Mouse (Mus musculus): Measurements from ENCODE around the gene Prr9. TPM values are rescaled to one million over a fixed set of nuclear protein-coding genes. Genes with fewer than 3 reads are reported as not detected.

Prr9 gene
- polyA plus RNA-seq (2014; fragmentation: Nextera tagmentation; extraction: Ambion mirVana) = not detected in 2 replicates

DNA sequence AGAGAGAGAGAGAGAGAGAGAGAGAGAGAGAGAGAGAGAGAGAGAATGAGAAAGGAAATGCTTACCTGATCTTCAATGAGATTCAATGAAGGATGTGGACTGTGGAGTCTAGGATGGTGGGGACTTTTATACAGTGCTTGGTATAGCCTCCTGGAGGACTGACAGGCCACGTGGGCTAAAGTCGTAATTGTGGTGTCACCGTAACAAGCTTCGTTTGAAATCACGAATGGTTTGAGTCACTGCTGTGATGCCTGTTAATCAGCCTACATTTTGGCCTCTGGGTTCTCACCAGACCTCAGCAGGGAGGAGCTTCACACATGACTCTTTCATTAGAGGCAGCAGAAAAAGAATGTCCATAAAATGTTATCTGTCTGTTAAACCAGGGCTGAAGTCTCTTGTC, at the start of gene Prr9:
Prr9 (minus strand) TSS at position 101 of the 400 bp plus-strand sequence.
- no peaks in the 10 kb centered on the region for H3K4me1 ChIP-seq (ENCODE audit: control insufficient read depth, insufficient read depth, low read length)
- H3K27me3 ChIP-seq (ENCODE audit: control insufficient read depth, insufficient read depth, low read length) = no peaks in the 10 kb centered on the region
- ATAC-seq (replicated peaks; ENCODE audit: insufficient number of reproducible peaks, low FRiP score, low TSS enrichment, low read depth) (no peak), DNase-seq (ENCODE audit: low spot score) (no peak)
- no peak within 1 kb of the TSS for H3K4me2 ChIP-seq (ENCODE audit: low read depth, low read length)
- no peaks in the 10 kb centered on the region for H3K9me3 ChIP-seq (replicated peaks; ENCODE audit: control insufficient read depth, low read length)
- no peak within 1 kb of the TSS for H3K4me3 ChIP-seq (ENCODE audit: low read depth, low read length)
- H3K36me3 ChIP-seq (replicated peaks; ENCODE audit: control insufficient read depth, insufficient read depth, low read depth, low read length) = no peaks in the 10 kb centered on the region
- WGBS = 82% methylated on average over 5 of the region's 5 CpGs
- H3K27ac ChIP-seq (replicated peaks; ENCODE audit: low read depth, low read length) = no peak within 1 kb of the TSS
- no peak within 1 kb of the TSS for H3K9ac ChIP-seq (replicated peaks; ENCODE audit: low read length)

- H3K4me2 ChIP-seq (ENCODE audit: low read depth, low read length) = no peak overlapping the region
- DNase-seq (ENCODE audit: low spot score) = peak; percentile 10
These were observed 46.1 kb upstream of the Prr9 start for GRCm38 (mm10) chr3:92169847-92170246.

GRCm38 (mm10) chr3:92153322-92153721, 29.6 kb upstream of the Prr9 start:
- ATAC-seq (replicated peaks; ENCODE audit: insufficient number of reproducible peaks, low FRiP score, low TSS enrichment, low read depth) (no peak), DNase-seq (ENCODE audit: low spot score) (peak; percentile 81)
- no peaks in the 10 kb centered on the region for H3K4me1 ChIP-seq (ENCODE audit: control insufficient read depth, insufficient read depth, low read length)

More at GRCm38 (mm10) chr3:92169847-92170246, 46.1 kb upstream of the Prr9 start:
- Histone ChIP-seq H3K36me3 (replicated peaks; ENCODE audit: control insufficient read depth, insufficient read depth, low read depth, low read length) (no peaks in the 10 kb centered on the region), H3K4me1 (ENCODE audit: control insufficient read depth, insufficient read depth, low read length) (no peaks in the 10 kb centered on the region), H3K27me3 (ENCODE audit: control insufficient read depth, insufficient read depth, low read length) (no peaks in the 10 kb centered on the region), H3K9ac (replicated peaks; ENCODE audit: low read length) (no peak overlapping the region), H3K27ac (replicated peaks; ENCODE audit: low read depth, low read length) (no peak overlapping the region), H3K9me3 (replicated peaks; ENCODE audit: control insufficient read depth, low read length) (no peaks in the 10 kb centered on the region), H3K4me3 (ENCODE audit: low read depth, low read length) (no peak overlapping the region)
- ATAC-seq (replicated peaks; ENCODE audit: insufficient number of reproducible peaks, low FRiP score, low TSS enrichment, low read depth) = no peak
- 79% methylated on average over 3 of the region's 3 CpGs for WGBS

GRCm38 (mm10) chr3:92150631-92151277, 27.0 kb upstream of the Prr9 start:
- peak; percentile 77 for DNase-seq (ENCODE audit: low spot score)
- Histone ChIP-seq H3K4me2 (ENCODE audit: low read depth, low read length) (no peak overlapping the region), H3K4me3 (ENCODE audit: low read depth, low read length) (no peak overlapping the region), H3K36me3 (replicated peaks; ENCODE audit: control insufficient read depth, insufficient read depth, low read depth, low read length) (no peaks in the 10 kb centered on the region), H3K27ac (replicated peaks; ENCODE audit: low read depth, low read length) (no peak overlapping the region), H3K9ac (replicated peaks; ENCODE audit: low read length) (no peak overlapping the region), H3K9me3 (replicated peaks; ENCODE audit: control insufficient read depth, low read length) (no peaks in the 10 kb centered on the region), H3K27me3 (ENCODE audit: control insufficient read depth, insufficient read depth, low read length) (no peaks in the 10 kb centered on the region), H3K4me1 (ENCODE audit: control insufficient read depth, insufficient read depth, low read length) (no peaks in the 10 kb centered on the region)
- ATAC-seq (replicated peaks; ENCODE audit: insufficient number of reproducible peaks, low FRiP score, low TSS enrichment, low read depth) = peak; percentile 91
- WGBS = 24% methylated on average over 8 of the region's 8 CpGs

More at GRCm38 (mm10) chr3:92153322-92153721, 29.6 kb upstream of the Prr9 start:
- Histone ChIP-seq H3K36me3 (replicated peaks; ENCODE audit: control insufficient read depth, insufficient read depth, low read depth, low read length) (no peaks in the 10 kb centered on the region), H3K4me3 (ENCODE audit: low read depth, low read length) (no peak overlapping the region), H3K9ac (replicated peaks; ENCODE audit: low read length) (no peak overlapping the region), H3K27me3 (ENCODE audit: control insufficient read depth, insufficient read depth, low read length) (no peaks in the 10 kb centered on the region), H3K27ac (replicated peaks; ENCODE audit: low read depth, low read length) (no peak overlapping the region), H3K9me3 (replicated peaks; ENCODE audit: control insufficient read depth, low read length) (no peaks in the 10 kb centered on the region), H3K4me2 (ENCODE audit: low read depth, low read length) (no peak overlapping the region)

DNA sequence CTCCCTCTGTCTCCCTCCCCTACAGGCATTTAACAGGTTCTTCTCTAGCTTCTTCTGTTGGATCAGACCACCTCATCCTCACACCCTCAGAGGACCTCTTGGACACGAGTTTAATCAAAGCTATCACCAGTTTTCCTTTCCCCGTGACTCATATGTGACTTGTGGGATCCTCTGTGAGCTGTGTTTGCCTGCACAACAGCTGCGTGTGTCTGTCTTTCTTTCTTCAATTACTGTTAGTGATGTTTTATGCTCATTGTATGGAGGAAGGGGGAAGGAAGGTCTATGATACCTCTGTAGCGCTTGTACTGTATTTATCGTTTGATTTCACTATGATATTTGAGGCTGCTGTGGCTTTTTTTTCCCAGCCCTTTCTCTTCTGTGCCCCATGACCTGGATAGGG, 24.2 kb upstream of the Prr9 start:
- Histone ChIP-seq H3K9me3 (replicated peaks; ENCODE audit: control insufficient read depth, low read length) (no peaks in the 10 kb centered on the region), H3K4me2 (ENCODE audit: low read depth, low read length) (no peak overlapping the region), H3K27me3 (ENCODE audit: control insufficient read depth, insufficient read depth, low read length) (no peaks in the 10 kb centered on the region), H3K27ac (replicated peaks; ENCODE audit: low read depth, low read length) (no peak overlapping the region), H3K9ac (replicated peaks; ENCODE audit: low read length) (no peak overlapping the region), H3K36me3 (replicated peaks; ENCODE audit: control insufficient read depth, insufficient read depth, low read depth, low read length) (no peaks in the 10 kb centered on the region), H3K4me3 (ENCODE audit: low read depth, low read length) (no peak overlapping the region), H3K4me1 (ENCODE audit: control insufficient read depth, insufficient read depth, low read length) (no peaks in the 10 kb centered on the region)
- WGBS = 69% methylated on average over 5 of the region's 5 CpGs
- ATAC-seq (replicated peaks; ENCODE audit: insufficient number of reproducible peaks, low FRiP score, low TSS enrichment, low read depth) (no peak), DNase-seq (ENCODE audit: low spot score) (no peak)

GRCm38 (mm10) chr3:92147420-92147819, 23.7 kb upstream of the Prr9 start:
- Histone ChIP-seq H3K4me2 (ENCODE audit: low read depth, low read length) (no peak overlapping the region), H3K36me3 (replicated peaks; ENCODE audit: control insufficient read depth, insufficient read depth, low read depth, low read length) (no peaks in the 10 kb centered on the region), H3K27me3 (ENCODE audit: control insufficient read depth, insufficient read depth, low read length) (no peaks in the 10 kb centered on the region), H3K4me1 (ENCODE audit: control insufficient read depth, insufficient read depth, low read length) (no peaks in the 10 kb centered on the region), H3K27ac (replicated peaks; ENCODE audit: low read depth, low read length) (no peak overlapping the region), H3K9me3 (replicated peaks; ENCODE audit: control insufficient read depth, low read length) (no peaks in the 10 kb centered on the region), H3K9ac (replicated peaks; ENCODE audit: low read length) (no peak overlapping the region), H3K4me3 (ENCODE audit: low read depth, low read length) (no peak overlapping the region)
- WGBS = 34% methylated on average over 2 of the region's 2 CpGs
- peak; percentile 19 for DNase-seq (ENCODE audit: low spot score)
- no peak for ATAC-seq (replicated peaks; ENCODE audit: insufficient number of reproducible peaks, low FRiP score, low TSS enrichment, low read depth)

GRCm38 (mm10) chr3:92142644-92143043, 18.9 kb upstream of the Prr9 start, which contains the start of gene Lelp1:
Gene Lelp1 (minus strand): TSS chr3:92142744.
- ATAC-seq (replicated peaks; ENCODE audit: insufficient number of reproducible peaks, low FRiP score, low TSS enrichment, low read depth) (no peak), DNase-seq (ENCODE audit: low spot score) (no peak)
- no peaks in the 10 kb centered on the region for H3K27me3 ChIP-seq (ENCODE audit: control insufficient read depth, insufficient read depth, low read length)
- H3K4me3 ChIP-seq (ENCODE audit: low read depth, low read length) = no peak within 1 kb of the TSS
- H3K4me2 ChIP-seq (ENCODE audit: low read depth, low read length) = no peak within 1 kb of the TSS
- no peak within 1 kb of the TSS for H3K9ac ChIP-seq (replicated peaks; ENCODE audit: low read length)
- H3K9me3 ChIP-seq (replicated peaks; ENCODE audit: control insufficient read depth, low read length) = no peaks in the 10 kb centered on the region
- no peaks in the 10 kb centered on the region for H3K36me3 ChIP-seq (replicated peaks; ENCODE audit: control insufficient read depth, insufficient read depth, low read depth, low read length)
- no peaks in the 10 kb centered on the region for H3K4me1 ChIP-seq (ENCODE audit: control insufficient read depth, insufficient read depth, low read length)
- WGBS = 63% methylated on average over 1 of the region's 1 CpGs
- no peak within 1 kb of the TSS for H3K27ac ChIP-seq (replicated peaks; ENCODE audit: low read depth, low read length)

DNA sequence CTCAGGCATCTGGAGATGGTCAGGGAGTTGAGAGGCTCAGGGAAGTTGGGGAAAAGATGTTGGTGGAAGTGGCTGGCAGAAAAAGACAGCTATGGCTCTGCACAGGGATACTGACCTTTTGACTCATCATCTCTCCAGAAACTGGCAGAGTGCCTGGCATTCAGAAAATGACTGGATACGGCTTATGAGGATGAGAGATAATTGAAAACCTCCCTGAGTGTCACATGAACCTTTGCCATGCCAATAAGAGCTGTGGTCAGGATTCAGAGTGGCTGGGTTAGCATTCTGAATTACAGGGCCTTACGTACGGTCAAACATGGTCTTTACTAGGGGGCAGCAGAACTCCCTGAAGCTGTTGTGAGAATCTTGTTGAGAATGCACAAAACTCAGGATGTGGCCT, 2.8 kb downstream of the Prr9 start:
- ATAC-seq (replicated peaks; ENCODE audit: insufficient number of reproducible peaks, low FRiP score, low TSS enrichment, low read depth) (no peak), DNase-seq (ENCODE audit: low spot score) (no peak)
- 83% methylated on average over 3 of the region's 3 CpGs for WGBS
- Histone ChIP-seq H3K27me3 (ENCODE audit: control insufficient read depth, insufficient read depth, low read length) (no peaks in the 10 kb centered on the region), H3K4me2 (ENCODE audit: low read depth, low read length) (no peak overlapping the region), H3K9ac (replicated peaks; ENCODE audit: low read length) (no peak overlapping the region), H3K4me1 (ENCODE audit: control insufficient read depth, insufficient read depth, low read length) (no peaks in the 10 kb centered on the region), H3K36me3 (replicated peaks; ENCODE audit: control insufficient read depth, insufficient read depth, low read depth, low read length) (no peaks in the 10 kb centered on the region), H3K9me3 (replicated peaks; ENCODE audit: control insufficient read depth, low read length) (no peaks in the 10 kb centered on the region), H3K27ac (replicated peaks; ENCODE audit: low read depth, low read length) (no peak overlapping the region), H3K4me3 (ENCODE audit: low read depth, low read length) (no peak overlapping the region)
